Mouse (Mus musculus) cortical plate, adult 2 months (tissue): ENCODE data around the gene Zfp626.
"Not testable (repeated sequence)": the region's sequence is repeated elsewhere in the genome, so short reads cannot be mapped to it uniquely, and the experiment has no call there.

Experiments used
- CTCF ChIP-seq: fragments of 200-500 bp; IDR thresholded peaks from 2 replicates; pipeline ENCODE4 v1.5.1; 2011; ENCODE audit warnings: mild to moderate bottlenecking, control low read depth, low read length; ENCODE audit not compliant: insufficient read depth; ENCODE audit errors: extremely low read depth
- POLR2A ChIP-seq: fragments of 200-500 bp; IDR thresholded peaks from 2 replicates; pipeline ENCODE4 v1.6.1; 2011; ENCODE audit warnings: mild to moderate bottlenecking, low read length, control low read depth; ENCODE audit not compliant: insufficient read depth; ENCODE audit errors: extremely low read depth

- not testable (repeated sequence) for TF ChIP-seq CTCF, POLR2A
These were observed 13.1 kb upstream of the Zfp626 start for GRCm38 (mm10) chr7:27793865-27794264.
